Mouse (Mus musculus) CH12.LX (cell line): ENCODE data around the gene Wipi2.

Experiments used
- CTCF ChIP-seq, 2 experiments: IDR thresholded peaks in 1 of 2; conservative IDR thresholded peaks in 1 of 2; 2 replicates each; pipeline ENCODE4 v1.5.1; 2011 to 2012; ENCODE audit warnings: low read depth in 2 of 2, low read length in 2 of 2, improper control_type of control experiment in 1 of 2, inconsistent platforms in 1 of 2, mild to moderate bottlenecking in 1 of 2, moderate library complexity in 1 of 2
- E2F4 ChIP-seq: IDR thresholded peaks from 2 replicates; pipeline ENCODE4 v1.6.1; 2011; ENCODE audit warnings: low read depth, low read length, improper control_type of control experiment; ENCODE audit not compliant: insufficient replicate concordance
- HCFC1 ChIP-seq: IDR thresholded peaks from 2 replicates; pipeline ENCODE4 v1.6.1; 2012; ENCODE audit warnings: low read depth, mild to moderate bottlenecking, inconsistent platforms, low read length, improper control_type of control experiment
- MAFK ChIP-seq: IDR thresholded peaks from 2 replicates; pipeline ENCODE4 v1.6.1; 2011; ENCODE audit warnings: low read length, improper control_type of control experiment; ENCODE audit not compliant: insufficient replicate concordance
- MXI1 ChIP-seq: IDR thresholded peaks from 2 replicates; pipeline ENCODE4 v1.6.1; 2011; ENCODE audit warnings: mild to moderate bottlenecking, low read depth, low read length, improper control_type of control experiment
- MYC ChIP-seq: IDR thresholded peaks from 2 replicates; pipeline ENCODE4 v1.6.1; 2011; ENCODE audit warnings: low read depth, mild to moderate bottlenecking, improper control_type of control experiment, low read length
- POLR2A ChIP-seq: IDR thresholded peaks from 2 replicates; pipeline ENCODE4 v1.6.1; 2011; ENCODE audit warnings: low read depth, mild to moderate bottlenecking, improper control_type of control experiment, low read length
- TCF12 ChIP-seq: IDR thresholded peaks from 2 replicates; pipeline ENCODE4 v1.6.1; 2014; ENCODE audit warnings: low read depth, mild to moderate bottlenecking, inconsistent platforms, low read length, improper control_type of control experiment
- UBTF ChIP-seq: IDR thresholded peaks from 2 replicates; pipeline ENCODE4 v1.6.1; 2012; ENCODE audit warnings: low read depth, mild to moderate bottlenecking, inconsistent platforms, low read length, improper control_type of control experiment, moderate library complexity
- USF1 ChIP-seq: IDR thresholded peaks from 2 replicates; pipeline ENCODE4 v1.6.1; 2014; ENCODE audit warnings: low read depth, mild to moderate bottlenecking, inconsistent platforms, low read length, improper control_type of control experiment
- ZMIZ1 ChIP-seq: IDR thresholded peaks from 2 replicates; pipeline ENCODE4 v1.6.1; 2012; ENCODE audit warnings: low read depth, mild to moderate bottlenecking, inconsistent platforms, low read length, improper control_type of control experiment

DNA sequence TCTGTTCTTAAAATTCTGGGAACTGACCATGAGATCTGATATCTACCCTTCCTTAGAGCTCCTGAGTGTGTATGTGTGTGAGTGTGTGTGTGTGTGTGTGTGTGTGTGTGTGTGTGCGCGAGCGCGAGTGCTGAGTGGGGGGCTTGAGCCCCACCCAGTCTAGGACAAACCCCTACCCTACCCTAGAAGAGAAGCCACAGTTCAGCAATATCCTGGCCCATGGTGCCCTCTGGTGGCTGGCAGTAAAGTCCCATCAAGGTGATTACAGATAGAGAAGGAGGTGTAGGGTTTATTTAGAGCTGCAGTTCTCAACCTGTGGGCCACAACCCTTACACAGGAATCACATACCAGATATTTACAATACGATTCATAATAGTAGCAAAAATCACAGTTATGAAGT is 7.6 kb upstream of the Wipi2 start:
- TF ChIP-seq UBTF = no peak
- peak; percentile 39 to 87; a peak in 3 of 4 replicates for TF ChIP-seq CTCF (conservative IDR thresholded peaks at IDR 0.05 in 1 of 2, IDR thresholded peaks at IDR 0.05 in 1 of 2; ENCODE audit: low read depth in 2 of 2, low read length in 2 of 2)
- no peak for TF ChIP-seq MYC
- TF ChIP-seq E2F4 = no peak
- TF ChIP-seq POLR2A = no peak
- no peak for TF ChIP-seq TCF12
- no peak for TF ChIP-seq MXI1
- no peak for TF ChIP-seq MAFK
- TF ChIP-seq USF1 = no peak
- TF ChIP-seq ZMIZ1 = no peak
- TF ChIP-seq HCFC1 = no peak
